Mouse (Mus musculus) MEL (cell line): ENCODE data around the gene Zfp747. TPM values are rescaled to one million over a fixed set of nuclear protein-coding genes. Genes with fewer than 3 reads are reported as not detected.

ENCODE experiments used
- DNase-seq: peaks from one replicate; pipeline ENCODE4 v3.0.0; 2011; ENCODE audit warnings: low read depth, low spot score
- H3K27ac ChIP-seq: 2 replicates; pipeline ENCODE4 v1.5.1; 2012; ENCODE audit warnings: low read depth, mild to moderate bottlenecking, control low read depth, low read length, moderate library complexity; ENCODE audit not compliant: control insufficient read depth
- H3K27me3 ChIP-seq, 2 experiments: fragments of 150-350 bp in 1 of 2; sonication (generic) in 1 of 2; 2 replicates each; pipeline ENCODE4 v1.6.1; 2012; ENCODE audit warnings: low read length in 2 of 2, mild to moderate bottlenecking in 2 of 2, improper control_type of control experiment in 1 of 2, moderate library complexity in 1 of 2; ENCODE audit not compliant: insufficient read depth in 2 of 2, control insufficient read depth in 1 of 2
- H3K36me3 ChIP-seq, 2 experiments: 2 replicates each; pipeline ENCODE4 v1.6.1; 2012 to 2014; ENCODE audit warnings: low read length in 2 of 2, improper control_type of control experiment in 1 of 2, inconsistent platforms in 1 of 2, mild to moderate bottlenecking in 1 of 2; ENCODE audit not compliant: insufficient read depth in 2 of 2, control insufficient read depth in 1 of 2
- H3K4me1 ChIP-seq, 2 experiments: fragments of 150-350 bp in 1 of 2; sonication (generic) in 1 of 2; 2 replicates each; pipeline ENCODE4 v1.6.1; 2012; ENCODE audit warnings: low read length in 2 of 2, improper control_type of control experiment in 1 of 2, mild to moderate bottlenecking in 1 of 2; ENCODE audit not compliant: insufficient read depth in 2 of 2, control insufficient read depth in 1 of 2
- H3K4me3 ChIP-seq, 2 experiments: fragments of 150-350 bp in 1 of 2; sonication (generic) in 1 of 2; 2 replicates each; pipeline ENCODE4 v1.5.1; 2012; ENCODE audit warnings: low read depth in 2 of 2, low read length in 2 of 2, mild to moderate bottlenecking in 2 of 2, moderate library complexity in 2 of 2, control low read depth in 1 of 2, improper control_type of control experiment in 1 of 2; ENCODE audit not compliant: control insufficient read depth in 1 of 2, insufficient read depth in 1 of 2
- H3K79me2 ChIP-seq: 2 replicates; pipeline ENCODE4 v1.6.1; 2012; ENCODE audit warnings: mild to moderate bottlenecking, low read length, moderate library complexity; ENCODE audit not compliant: control insufficient read depth, poor library complexity, insufficient read depth
- H3K9ac ChIP-seq: 2 replicates; pipeline ENCODE4 v1.6.1; 2012; ENCODE audit warnings: low read depth, mild to moderate bottlenecking, control low read depth, low read length, moderate library complexity; ENCODE audit not compliant: control insufficient read depth, poor library complexity, severe bottlenecking
- H3K9me3 ChIP-seq: fragments of 150-350 bp; sonication (generic); replicated peaks from 2 replicates; pipeline ENCODE4 v1.6.1; 2012; ENCODE audit warnings: mild to moderate bottlenecking, low read length, improper control_type of control experiment, moderate library complexity; ENCODE audit not compliant: insufficient read depth
- CTCF ChIP-seq, 3 experiments: IDR thresholded peaks in 2 of 3; conservative IDR thresholded peaks in 1 of 3; 2 replicates each; pipeline ENCODE4 v1.5.1; 2011 to 2012; ENCODE audit warnings: low read length in 3 of 3, low read depth in 2 of 3, mild to moderate bottlenecking in 2 of 3, improper control_type of control experiment in 1 of 3, inconsistent platforms in 1 of 3, mixed read lengths in 1 of 3, moderate library complexity in 1 of 3; ENCODE audit not compliant: control insufficient read depth in 1 of 3, insufficient read depth in 1 of 3, poor library complexity in 1 of 3, severe bottlenecking in 1 of 3
- E2F4 ChIP-seq: IDR thresholded peaks from 2 replicates; pipeline ENCODE4 v1.6.1; 2011; ENCODE audit warnings: low read depth, low read length, improper control_type of control experiment, borderline replicate concordance
- EP300 ChIP-seq, 2 experiments: IDR thresholded peaks; 2 replicates each; pipeline ENCODE4 v1.6.1; 2011; ENCODE audit warnings: improper control_type of control experiment in 2 of 2, low read length in 2 of 2, low read depth in 1 of 2, mild to moderate bottlenecking in 1 of 2
- ETS1 ChIP-seq: IDR thresholded peaks from 2 replicates; pipeline ENCODE4 v1.6.1; 2012; ENCODE audit warnings: low read depth, mild to moderate bottlenecking, inconsistent platforms, low read length, improper control_type of control experiment, moderate library complexity
- GABPA ChIP-seq: IDR thresholded peaks from 2 replicates; pipeline ENCODE4 v1.6.1; 2012; ENCODE audit warnings: low read depth, mild to moderate bottlenecking, inconsistent platforms, low read length, improper control_type of control experiment, moderate library complexity
- GATA1 ChIP-seq: IDR thresholded peaks from 2 replicates; pipeline ENCODE4 v1.6.1; 2011; ENCODE audit warnings: low read depth, low read length, improper control_type of control experiment
- JUND ChIP-seq: IDR thresholded peaks from 2 replicates; pipeline ENCODE4 v1.6.1; 2011; ENCODE audit warnings: low read depth, mild to moderate bottlenecking, improper control_type of control experiment, low read length
- MAX ChIP-seq: IDR thresholded peaks from 2 replicates; pipeline ENCODE4 v1.6.1; 2011; ENCODE audit warnings: low read length, improper control_type of control experiment
- MAZ ChIP-seq: IDR thresholded peaks from 2 replicates; pipeline ENCODE4 v1.6.1; 2012; ENCODE audit warnings: low read depth, mild to moderate bottlenecking, inconsistent platforms, low read length, improper control_type of control experiment
- MEF2A ChIP-seq: IDR thresholded peaks from 2 replicates; pipeline ENCODE4 v1.6.1; 2014; ENCODE audit warnings: low read depth, mild to moderate bottlenecking, inconsistent platforms, low read length, improper control_type of control experiment; ENCODE audit not compliant: poor library complexity, insufficient replicate concordance, severe bottlenecking; ENCODE audit errors: extremely low read depth
- MXI1 ChIP-seq: IDR thresholded peaks from 2 replicates; pipeline ENCODE4 v1.6.1; 2011; ENCODE audit warnings: mild to moderate bottlenecking, low read depth, low read length, improper control_type of control experiment
- POLR2A ChIP-seq, 2 experiments: IDR thresholded peaks; 2 replicates each; pipeline ENCODE4 v1.6.1; 2011 to 2012; ENCODE audit warnings: low read length in 2 of 2, mild to moderate bottlenecking in 2 of 2, control low read depth in 1 of 2, improper control_type of control experiment in 1 of 2, low read depth in 1 of 2, moderate library complexity in 1 of 2; ENCODE audit not compliant: control insufficient read depth in 1 of 2, insufficient read depth in 1 of 2, poor library complexity in 1 of 2
- RAD21 ChIP-seq: IDR thresholded peaks from 2 replicates; pipeline ENCODE4 v1.6.1; 2011; ENCODE audit warnings: mild to moderate bottlenecking, low read depth, low read length, improper control_type of control experiment
- RCOR1 ChIP-seq: IDR thresholded peaks from 2 replicates; pipeline ENCODE4 v1.6.1; 2012; ENCODE audit warnings: low read depth, mild to moderate bottlenecking, inconsistent platforms, low read length, improper control_type of control experiment
- SIN3A ChIP-seq: IDR thresholded peaks from 2 replicates; pipeline ENCODE4 v1.6.1; 2012; ENCODE audit warnings: low read length, improper control_type of control experiment, inconsistent platforms
- SMC3 ChIP-seq: IDR thresholded peaks from 2 replicates; pipeline ENCODE4 v1.6.1; 2011; ENCODE audit warnings: low read depth, low read length, improper control_type of control experiment
- TAL1 ChIP-seq: IDR thresholded peaks from 2 replicates; pipeline ENCODE4 v1.6.1; 2012; ENCODE audit warnings: mild to moderate bottlenecking, inconsistent platforms, low read length, moderate library complexity, mixed read lengths
- TCF12 ChIP-seq: IDR thresholded peaks from 2 replicates; pipeline ENCODE4 v1.6.1; 2014; ENCODE audit warnings: low read depth, mild to moderate bottlenecking, inconsistent platforms, low read length, improper control_type of control experiment, moderate library complexity
- USF2 ChIP-seq, 2 experiments: IDR thresholded peaks; 2 replicates each; pipeline ENCODE4 v1.6.1; 2011 to 2012; ENCODE audit warnings: improper control_type of control experiment in 2 of 2, low read length in 2 of 2, borderline replicate concordance in 1 of 2, inconsistent platforms in 1 of 2, low read depth in 1 of 2, mild to moderate bottlenecking in 1 of 2; ENCODE audit not compliant: insufficient read depth in 1 of 2
- ZC3H11A ChIP-seq: IDR thresholded peaks from 2 replicates; pipeline ENCODE4 v1.6.1; 2012; ENCODE audit warnings: low read depth, mild to moderate bottlenecking, inconsistent platforms, low read length, improper control_type of control experiment
- ZKSCAN1 ChIP-seq: IDR thresholded peaks from 2 replicates; pipeline ENCODE4 v1.6.1; 2012; ENCODE audit warnings: low read depth, mild to moderate bottlenecking, inconsistent platforms, low read length, improper control_type of control experiment, moderate library complexity
- polyA plus RNA-seq, 2 experiments: library from polyadenylated mRNA; stranded (reverse) in 1 of 2; unstranded in 1 of 2; fragments of >175 nt in 1 of 2; fragments of >200 nt in 1 of 2; gene quantifications; 2 replicates each; pipeline versions ENCODE4 v1.2.1 to v1.2.4; 2012; ENCODE audit warnings: low replicate concordance in 2 of 2, low read depth in 1 of 2; ENCODE audit not compliant: insufficient read length in 2 of 2, insufficient read depth in 1 of 2, missing spikeins in 1 of 2
- total RNA-seq: library from RNA; depleted of rRNA; stranded (reverse); fragments of 300-350 nt; gene quantifications from 2 replicates; pipeline ENCODE4 v1.2.3, GENCODE M21; 2012

Zfp747 gene
- total and polyA plus RNA-seq, 3 experiments, result 6.2 to 7.5 TPM; not detected in 1

DNA sequence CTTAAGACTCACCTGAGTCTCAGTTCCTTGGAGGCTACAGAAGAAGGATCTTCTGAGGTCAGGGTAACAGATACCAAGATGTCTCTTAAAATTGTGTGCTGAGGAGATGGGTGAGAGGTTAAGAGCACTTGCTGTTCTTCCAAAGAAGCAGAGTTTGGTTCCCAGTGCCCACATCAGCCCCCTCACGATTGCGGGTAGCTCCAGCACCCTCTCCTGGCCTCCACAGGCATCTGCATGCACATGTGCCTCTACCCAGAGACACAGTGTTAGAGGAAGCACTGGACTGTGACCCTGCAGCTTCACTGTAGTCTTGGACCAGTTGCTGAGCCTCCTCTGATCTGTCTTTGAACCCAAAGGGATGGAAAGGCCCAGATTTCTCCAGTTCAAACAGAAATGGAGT lies 27.1 kb upstream of the Zfp747 start:
- Histone ChIP-seq H3K27ac (no peak overlapping the region), H3K9me3 (no peaks in the 10 kb centered on the region), H3K79me2 (no peaks in the 10 kb centered on the region; the same call in 1 of the 2 replicates), H3K27me3 (no peaks in the 10 kb centered on the region), H3K9ac (no peak overlapping the region), H3K4me3 (no peak overlapping the region), H3K36me3 (peaks cover 0 to 19% of the 10 kb centered on the region in 2 experiments; a peak in 2 of 4 replicates), H3K4me1 (peaks cover 10 to 19% of the 10 kb centered on the region in 2 experiments)
- TF ChIP-seq GABPA (no peak), CTCF (IDR thresholded peaks at IDR 0.05 in 2 of 3, conservative IDR thresholded peaks at IDR 0.05 in 1 of 3; ENCODE audit: control insufficient read depth in 1 of 3, insufficient read depth in 1 of 3, low read depth in 2 of 3, low read length in 3 of 3, poor library complexity in 1 of 3, severe bottlenecking in 1 of 3) (peak; percentile 24 to 51 (median 50)), RAD21 (peak; percentile 41), E2F4 (no peak), SMC3 (peak; percentile 59), ZC3H11A (peak; percentile 10; the same call in 1 of the 2 replicates), MAZ (no peak)
- peak; percentile 40 for DNase-seq

- DNase-seq, result no peak
- no peak overlapping the region for H3K27ac ChIP-seq
- H3K4me1 ChIP-seq, result peaks cover 7 to 9% of the 10 kb centered on the region in 2 experiments
- no peaks in the 10 kb centered on the region for H3K27me3 ChIP-seq
- H3K9me3 ChIP-seq, result no peaks in the 10 kb centered on the region
- peaks cover 0 to 14% of the 10 kb centered on the region in 2 experiments; a peak in 2 of 4 replicates for H3K36me3 ChIP-seq
- TF ChIP-seq SIN3A, result no peak
- no peak for TF ChIP-seq POLR2A (IDR thresholded peaks at IDR 0.05; ENCODE audit: control insufficient read depth in 1 of 2, insufficient read depth in 1 of 2, low read depth in 1 of 2, low read length in 2 of 2, poor library complexity in 1 of 2)
- TF ChIP-seq ETS1, result peak; percentile 39; the same call in 1 of the 2 replicates
- TF ChIP-seq TAL1, result peak; percentile 54
- peak; percentile 68 to 86 for TF ChIP-seq EP300 (IDR thresholded peaks at IDR 0.05; ENCODE audit: low read depth in 1 of 2, low read length in 2 of 2)
- TF ChIP-seq GATA1, result peak; percentile 86
- TF ChIP-seq USF2 (IDR thresholded peaks at IDR 0.05; ENCODE audit: borderline replicate concordance in 1 of 2, insufficient read depth in 1 of 2, low read depth in 1 of 2, low read length in 2 of 2), result no peak
- TF ChIP-seq RCOR1, result 0 out of 2 replicates have a peak, but pooled peaks have one; percentile 22
- TF ChIP-seq MAX, result no peak
- TF ChIP-seq TCF12, result peak; percentile 83
- TF ChIP-seq MEF2A, result no peak
- no peak for TF ChIP-seq ZKSCAN1
- no peak for TF ChIP-seq MXI1
- no peak for TF ChIP-seq JUND
- H3K4me3 ChIP-seq, result no peak overlapping the region
- H3K79me2 ChIP-seq, result no peaks in the 10 kb centered on the region
- H3K9ac ChIP-seq, result no peak overlapping the region
Observed at GRCm38 (mm10) chr7:127400355-127400754, 24.5 kb upstream of the Zfp747 start.
